Mouse (Mus musculus) monocyte, adult 5-6 weeks (primary cell): ENCODE data around the gene Slc22a27. TPM values are rescaled to one million over a fixed set of nuclear protein-coding genes. Genes with fewer than 3 reads are reported as not detected.
"Not testable (repeated sequence)": the region's sequence is repeated elsewhere in the genome, so short reads cannot be mapped to it uniquely, and the experiment has no call there.

Experiments used
- ATAC-seq: fragments of 153-309, 156-312 bp; replicated peaks from 2 replicates; pipeline ENCODE4 v1.8.0; 2017; ENCODE audit warnings: mild to moderate bottlenecking; ENCODE audit not compliant: low TSS enrichment, insufficient number of reproducible peaks, severe bottlenecking, poor library complexity, low FRiP score
- total RNA-seq: library from RNA; stranded (forward); fragments of 200-1000, 200-491, 200-594 nt; gene quantifications from 3 replicates; pipeline ENCODE4 v1.2.3, GENCODE M21; 2017

Slc22a27 gene
- total RNA-seq, result not detected in 3 replicates

DNA sequence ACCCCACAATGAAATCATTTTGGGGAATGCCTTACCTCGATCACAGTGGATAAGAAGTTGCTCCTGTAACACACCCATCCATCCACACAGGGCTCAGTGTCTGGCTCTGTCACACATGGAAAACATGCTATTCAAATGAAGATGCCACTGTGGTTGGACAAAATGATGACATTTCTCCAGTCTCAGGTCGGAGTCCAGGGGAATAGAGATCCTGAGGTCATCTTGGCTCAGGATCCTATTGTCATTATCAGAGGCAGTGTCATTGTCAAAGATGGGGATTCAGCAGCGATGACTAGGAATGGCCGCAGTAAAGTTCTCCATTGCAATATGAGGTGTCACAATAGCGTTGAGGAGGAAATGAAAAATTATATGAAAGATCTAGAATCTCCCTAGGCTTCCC lies at the start of gene Slc22a27:
Gene Slc22a27 (minus strand): TSS at position 101 of the 400 bp plus-strand sequence.
- not testable (repeated sequence) for ATAC-seq

DNA sequence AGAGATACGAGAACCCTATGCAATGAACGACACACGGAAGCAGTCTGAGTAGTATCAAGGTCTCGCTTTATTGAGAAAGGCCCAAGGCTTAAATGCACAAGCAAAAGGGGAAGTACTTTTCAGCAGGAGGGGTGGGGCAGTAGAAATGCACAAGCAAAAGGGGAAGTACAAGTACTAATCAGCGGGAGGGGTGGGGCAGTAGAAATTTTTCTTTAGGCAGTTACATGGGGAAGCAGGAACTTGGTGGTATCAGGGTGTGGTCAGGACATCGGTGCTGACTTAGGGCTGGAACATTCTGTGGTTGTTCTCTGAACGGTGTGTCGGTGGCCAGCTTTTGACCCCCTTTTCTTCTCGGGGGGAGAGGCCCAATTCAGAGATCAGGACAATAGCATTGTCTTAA lies 45.8 kb upstream of the Slc22a27 start:
- ATAC-seq, result not testable (repeated sequence)

DNA sequence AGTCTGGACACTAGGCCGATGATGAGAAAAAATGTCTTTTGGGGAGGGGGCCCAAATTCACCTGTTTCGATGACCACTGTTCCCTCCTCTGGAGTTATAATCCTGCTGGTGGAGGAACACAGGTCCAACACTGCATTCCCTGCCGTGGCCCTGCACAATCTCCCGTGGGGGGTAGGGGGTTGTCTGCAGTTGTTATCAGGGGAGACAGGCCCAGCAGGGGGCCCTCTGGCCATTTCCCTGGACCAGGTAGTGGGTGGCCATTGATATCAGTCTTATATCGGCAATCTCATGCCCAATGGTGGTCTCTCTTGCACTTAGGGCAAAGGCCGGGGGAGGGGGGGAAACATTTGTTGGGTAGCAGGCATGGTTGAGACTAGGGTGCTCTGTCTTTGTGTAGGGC lies 43.3 kb upstream of the Slc22a27 start:
- not testable (repeated sequence) for ATAC-seq

DNA sequence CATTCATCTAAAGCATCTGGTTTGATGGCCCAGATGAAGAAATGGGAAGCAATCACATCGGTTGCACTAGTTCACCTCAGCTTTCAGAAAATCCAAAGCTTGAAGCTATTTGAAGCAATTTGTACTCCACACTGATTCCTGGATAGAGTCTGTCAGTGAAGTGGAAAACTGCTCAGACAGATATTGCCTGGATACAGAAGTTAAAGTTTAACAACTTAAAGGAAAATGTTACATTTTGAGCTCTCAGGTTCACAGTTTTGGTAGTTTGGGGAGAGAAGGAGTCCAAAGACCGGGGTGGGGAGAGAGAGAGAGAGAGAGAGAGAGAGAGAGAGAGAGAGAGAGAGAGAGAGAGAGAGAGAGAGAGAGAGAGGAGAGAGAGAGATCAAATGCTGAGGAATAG lies 2.9 kb upstream of the Slc22a27 start:
- no peak for ATAC-seq

DNA sequence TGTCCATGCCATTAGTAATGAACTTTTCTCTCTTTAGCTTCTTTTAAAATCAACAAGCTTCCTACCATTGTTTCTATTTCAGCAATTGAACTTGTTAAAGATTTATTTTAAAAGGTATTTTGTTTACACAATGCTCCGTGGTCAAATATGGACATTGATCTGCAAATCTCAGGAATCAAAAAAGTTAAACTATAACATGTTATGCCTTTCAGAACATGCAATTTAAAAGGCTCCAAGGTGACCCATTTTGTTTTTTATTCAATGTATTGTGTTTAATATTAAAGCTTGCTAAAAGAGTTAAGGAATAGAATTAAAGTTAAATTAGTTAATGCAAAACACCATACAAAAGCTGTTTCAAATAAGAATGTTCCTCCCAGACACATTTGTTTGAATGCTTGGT lies 723 bp upstream of the Slc22a27 start:
- not testable (repeated sequence) for ATAC-seq

DNA sequence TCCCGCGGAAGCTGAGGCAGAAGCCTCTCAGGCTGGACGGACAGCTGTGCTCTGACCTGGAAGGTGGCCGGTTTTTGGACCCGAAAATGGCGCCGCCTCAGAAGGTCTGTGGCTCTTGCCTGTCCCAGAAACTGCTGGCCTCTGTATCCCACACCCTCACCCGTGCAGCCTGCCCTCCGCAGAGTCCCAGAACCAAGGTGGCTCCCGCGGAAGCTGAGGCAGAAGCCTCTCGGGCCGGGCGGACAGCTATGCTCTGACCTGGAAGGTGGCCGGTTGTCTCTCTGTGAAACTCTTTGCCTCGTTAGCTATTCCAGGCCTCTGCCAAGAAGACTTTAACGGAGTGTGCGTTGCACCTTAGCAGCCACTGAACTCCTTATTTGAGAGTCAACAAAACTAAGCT lies 26.4 kb downstream of the Slc22a27 start:
- not testable (repeated sequence) for ATAC-seq

DNA sequence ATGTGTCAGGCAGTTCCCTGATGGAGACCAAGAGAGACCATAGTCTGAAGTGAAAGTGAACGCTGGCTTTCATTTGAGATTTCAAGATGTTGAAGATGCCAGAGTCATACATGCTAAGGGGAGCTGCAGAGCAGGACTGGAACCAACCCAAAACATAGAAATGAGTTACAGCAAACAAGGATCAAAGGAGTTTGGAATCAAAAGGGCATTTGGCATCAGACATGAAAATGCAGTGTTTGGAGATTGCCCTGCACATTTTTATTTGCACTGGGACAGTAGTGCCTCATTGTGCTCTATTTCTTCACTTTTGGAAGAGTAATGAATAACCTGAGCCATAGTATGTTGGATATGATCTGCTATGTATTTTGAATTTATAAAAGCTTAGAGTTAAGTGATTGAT lies 89.2 kb downstream of the Slc22a27 start:
- no peak for ATAC-seq

DNA sequence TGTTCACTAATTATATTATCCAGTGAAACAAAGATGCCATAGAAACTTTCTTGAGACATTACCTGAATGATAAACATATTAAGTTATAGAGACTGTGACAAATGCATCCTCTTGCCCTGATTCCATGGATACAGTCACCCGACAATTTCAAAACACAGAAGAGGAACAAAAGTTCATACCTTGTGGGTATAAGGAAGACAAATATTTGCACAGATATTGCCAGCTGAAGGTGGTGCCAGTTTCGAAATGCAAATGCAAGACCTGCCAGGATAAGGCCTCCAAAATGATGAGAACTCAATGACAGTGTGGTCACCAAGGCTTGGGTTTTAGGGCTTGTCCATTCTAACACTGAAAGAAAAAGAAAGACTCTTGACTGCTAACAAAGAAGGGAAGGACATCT lies 136.0 kb downstream of the Slc22a27 start:
- ATAC-seq, result no peak

Other genes with a start within 250 kb of the Slc22a27 start
- gene Slc22a26, start 163.4 kb downstream of the Slc22a27 start, total RNA-seq, result not detected in 3 replicates
- not detected in 3 replicates for gene Slc22a28, start 166.0 kb upstream of the Slc22a27 start, total RNA-seq